Mouse (Mus musculus) spleen, adult 2 months (tissue): ENCODE results near the gene Tmprss4. TPM values are rescaled to one million over a fixed set of nuclear protein-coding genes. Genes with fewer than 3 reads are reported as not detected.

Source experiments
- DNase-seq, 2 experiments: peaks; one replicate each; pipeline versions ENCODE4 v3.0.0 to v3.0.0-alpha.2; 2012 to 2021; ENCODE audit warnings: low spot score in 2 of 2, low read depth in 1 of 2
- H3K27ac ChIP-seq: fragments of 200-500 bp; 2 replicates; pipeline ENCODE4 v1.5.1; 2012; ENCODE audit warnings: low read length, inconsistent platforms; ENCODE audit not compliant: insufficient read depth
- H3K27me3 ChIP-seq: fragments of 200-500 bp; 2 replicates; pipeline ENCODE4 v1.6.1; 2012; ENCODE audit warnings: mild to moderate bottlenecking, moderate library complexity, low read length, inconsistent platforms; ENCODE audit not compliant: control insufficient read depth, insufficient read depth
- H3K36me3 ChIP-seq: fragments of 200-500 bp; 2 replicates; pipeline ENCODE4 v1.6.1; 2012; ENCODE audit warnings: mild to moderate bottlenecking, low read length, inconsistent platforms; ENCODE audit not compliant: control insufficient read depth, insufficient read depth
- H3K4me1 ChIP-seq: fragments of 200-500 bp; 2 replicates; pipeline ENCODE4 v1.6.1; 2011; ENCODE audit warnings: inconsistent platforms; ENCODE audit not compliant: control insufficient read depth, insufficient read depth, insufficient read length
- H3K4me3 ChIP-seq: fragments of 200-500 bp; 2 replicates; pipeline ENCODE4 v1.5.1; 2011; ENCODE audit warnings: mild to moderate bottlenecking, inconsistent platforms; ENCODE audit not compliant: insufficient read depth, insufficient read length; ENCODE audit errors: extremely low read depth
- CTCF ChIP-seq: fragments of 200-500 bp; IDR thresholded peaks from 2 replicates; pipeline ENCODE4 v1.5.1; 2011; ENCODE audit warnings: mild to moderate bottlenecking, inconsistent platforms; ENCODE audit not compliant: insufficient read depth, insufficient read length, insufficient replicate concordance; ENCODE audit errors: extremely low read depth
- POLR2A ChIP-seq: fragments of 200-500 bp; IDR thresholded peaks from 2 replicates; pipeline ENCODE4 v1.6.1; 2011; ENCODE audit warnings: low read depth, low read length, inconsistent platforms
- WGBS: fragments of 180-500 bp; shearing (Covaris S2); methylation state at CpG from one replicate; pipeline ENCODE4 v1.1.7; 2018; 5-methylcytosine and 5-hydroxymethylcytosine counted together
- polyA plus RNA-seq: library from polyadenylated mRNA; depleted of rRNA; stranded (reverse); fragments of >200 nt; gene quantifications from 2 replicates; pipeline ENCODE4 v1.2.3, GENCODE M21; 2012; rRNA removed

Tmprss4 gene
- polyA plus RNA-seq, 1 experiment = 0.33 TPM

DNA sequence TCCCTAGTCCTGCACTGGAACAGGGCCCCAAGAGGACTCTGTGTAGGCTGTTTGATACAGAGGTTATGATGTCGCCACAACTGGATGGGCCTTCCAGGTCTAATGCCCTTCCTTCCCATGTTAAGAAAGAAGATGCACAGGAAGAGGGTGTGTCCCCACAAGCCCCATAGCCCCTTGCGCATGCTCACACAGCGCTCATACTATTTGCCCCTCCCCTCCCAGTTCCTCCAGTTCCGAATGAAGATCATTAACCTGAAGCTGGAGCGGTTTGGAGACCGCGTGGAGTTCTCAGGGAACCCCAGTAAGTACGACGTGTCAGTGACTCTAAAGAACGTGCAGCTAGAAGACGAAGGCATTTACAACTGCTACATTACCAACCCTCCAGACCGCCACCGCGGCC lies 78.7 kb downstream of the Tmprss4 start:
- Histone ChIP-seq H3K4me3 (no peak overlapping the region), H3K27ac (no peak overlapping the region)

More for the DNA sequence above, 78.7 kb downstream of the Tmprss4 start:
- Histone ChIP-seq H3K4me1 (peaks cover 18% of the 10 kb centered on the region; the same call in 1 of the 2 replicates), H3K27me3 (no peaks in the 10 kb centered on the region), H3K36me3 (no peaks in the 10 kb centered on the region)
- WGBS = 87% methylated on average over 14 of the region's 14 CpGs
- TF ChIP-seq POLR2A (no peak), CTCF (no peak)
- DNase-seq = no peak

Other genes starting within 250 kb of the Tmprss4 start
- 6.5 and 9.5 TPM in 2 replicates for gene Ube4a, start 238.5 kb downstream of the Tmprss4 start, polyA plus RNA-seq
- gene Cd3g, start 223.7 kb downstream of the Tmprss4 start, polyA plus RNA-seq = 12.8 and 14.5 TPM in 2 replicates
- gene Cd3d, start 222.3 kb downstream of the Tmprss4 start, polyA plus RNA-seq = 19.6 and 24.0 TPM in 2 replicates
- gene Cd3e, start 194.5 kb downstream of the Tmprss4 start, polyA plus RNA-seq = 42.8 and 44.8 TPM in 2 replicates
- 0.49 TPM in 2 replicates for gene Mpzl2, start 164.3 kb downstream of the Tmprss4 start, polyA plus RNA-seq
- 1.7 and 2.2 TPM in 2 replicates for gene Mpzl3, start 148.9 kb downstream of the Tmprss4 start, polyA plus RNA-seq
- 2.4 and 2.8 TPM in 2 replicates for gene Jaml, start 124.9 kb downstream of the Tmprss4 start, polyA plus RNA-seq
- 0.97 and 1.8 TPM in 2 replicates for gene Scn2b, start 86.3 kb downstream of the Tmprss4 start, polyA plus RNA-seq
- 0.47 and 0.91 TPM in 2 replicates for gene Scn4b, start 65.7 kb downstream of the Tmprss4 start, polyA plus RNA-seq
- gene BC049352, start 22.1 kb downstream of the Tmprss4 start, polyA plus RNA-seq = 0.37 and 0.45 TPM in 2 replicates
- 60.6 and 65.1 TPM in 2 replicates for gene Il10ra, start 65.1 kb upstream of the Tmprss4 start, polyA plus RNA-seq
- 0.20 and 0.25 TPM in 2 replicates for gene Tmprss13, start 115.0 kb upstream of the Tmprss4 start, polyA plus RNA-seq
- gene Fxyd6, start 166.1 kb upstream of the Tmprss4 start, polyA plus RNA-seq = 9.2 and 22.3 TPM in 2 replicates
- gene Fxyd2, start 195.6 kb upstream of the Tmprss4 start, polyA plus RNA-seq = 6.1 and 23.9 TPM in 2 replicates
- 1.3 and 2.3 TPM in 2 replicates for gene Dscaml1, start 222.5 kb upstream of the Tmprss4 start, polyA plus RNA-seq